Mouse (Mus musculus): ENCODE results near the gene Adamts17.

Adamts17 gene

GRCm38 (mm10) chr7:67036502-67037485, 197.3 kb downstream of the Adamts17 start:
- DNase-seq, result no peak

- no peak for DNase-seq
Observed at GRCm38 (mm10) chr7:67037726-67038520, 198.4 kb downstream of the Adamts17 start.

- no peak for DNase-seq
Observed at GRCm38 (mm10) chr7:67039143-67039542, 199.6 kb downstream of the Adamts17 start.

- DNase-seq, result no peak
Observed at GRCm38 (mm10) chr7:67039861-67040260, 200.3 kb downstream of the Adamts17 start.

- DNase-seq, result no peak
Observed at GRCm38 (mm10) chr7:67041685-67042084, 202.2 kb downstream of the Adamts17 start.

GRCm38 (mm10) chr7:67044121-67044817, 204.7 kb downstream of the Adamts17 start:
- no peak for DNase-seq

GRCm38 (mm10) chr7:67045202-67045601, 205.7 kb downstream of the Adamts17 start:
- DNase-seq, result no peak

GRCm38 (mm10) chr7:67049206-67049605, 209.7 kb downstream of the Adamts17 start:
- DNase-seq, result no peak

GRCm38 (mm10) chr7:67050424-67050823, 210.9 kb downstream of the Adamts17 start:
- DNase-seq, result no peak

GRCm38 (mm10) chr7:67051089-67051718, 211.7 kb downstream of the Adamts17 start:
- no peak for DNase-seq

- DNase-seq, result no peak
Observed at GRCm38 (mm10) chr7:67054876-67055275, 215.3 kb downstream of the Adamts17 start.

GRCm38 (mm10) chr7:67055510-67055909, 216.0 kb downstream of the Adamts17 start:
- peak; percentile 89 for DNase-seq

GRCm38 (mm10) chr7:67061756-67062155, 222.2 kb downstream of the Adamts17 start:
- peak; percentile 30 for DNase-seq

- DNase-seq, result no peak
Observed at GRCm38 (mm10) chr7:67062571-67062970, 223.0 kb downstream of the Adamts17 start.

- DNase-seq, result no peak
Observed at GRCm38 (mm10) chr7:67064627-67065305, 225.2 kb downstream of the Adamts17 start.

GRCm38 (mm10) chr7:67065631-67066030, 226.1 kb downstream of the Adamts17 start:
- DNase-seq, result no peak

- no peak for DNase-seq
Observed at GRCm38 (mm10) chr7:67072015-67072685, 232.6 kb downstream of the Adamts17 start.

- DNase-seq, result no peak
Observed at GRCm38 (mm10) chr7:67082751-67083150, 243.2 kb downstream of the Adamts17 start.

- DNase-seq, result peak; percentile 84
Observed at GRCm38 (mm10) chr7:67087759-67088158, 248.2 kb downstream of the Adamts17 start.

GRCm38 (mm10) chr7:67097096-67097495, 257.6 kb downstream of the Adamts17 start:
- DNase-seq, result no peak

- no peak for DNase-seq
Observed at GRCm38 (mm10) chr7:67101418-67101973, 262.0 kb downstream of the Adamts17 start.
